Mouse (Mus musculus) frontal cortex, postnatal 25 days (tissue): ENCODE data around the gene Nfkbia.

ENCODE experiments used
- DNase-seq, 2 experiments: peaks; one replicate each; pipeline ENCODE4 v3.0.0; 2022; ENCODE audit warnings: low spot score in 2 of 2

Nfkbia gene

GRCm38 (mm10) chr12:55442861-55443850 is 49.3 kb downstream of the Nfkbia start:
- no peak for DNase-seq

GRCm38 (mm10) chr12:55442245-55442644 is 50.2 kb downstream of the Nfkbia start:
- no peak for DNase-seq

GRCm38 (mm10) chr12:55440416-55440815 is 52.0 kb downstream of the Nfkbia start:
- no peak for DNase-seq
